Mouse (Mus musculus): ENCODE measurements around the gene Rundc3b. TPM values are rescaled to one million over a fixed set of nuclear protein-coding genes. Genes with fewer than 3 reads are reported as not detected.

Gene Rundc3b
- total and polyA plus RNA-seq, 2 experiments from 2014 or later: 38.5 to 68.0 TPM

DNA sequence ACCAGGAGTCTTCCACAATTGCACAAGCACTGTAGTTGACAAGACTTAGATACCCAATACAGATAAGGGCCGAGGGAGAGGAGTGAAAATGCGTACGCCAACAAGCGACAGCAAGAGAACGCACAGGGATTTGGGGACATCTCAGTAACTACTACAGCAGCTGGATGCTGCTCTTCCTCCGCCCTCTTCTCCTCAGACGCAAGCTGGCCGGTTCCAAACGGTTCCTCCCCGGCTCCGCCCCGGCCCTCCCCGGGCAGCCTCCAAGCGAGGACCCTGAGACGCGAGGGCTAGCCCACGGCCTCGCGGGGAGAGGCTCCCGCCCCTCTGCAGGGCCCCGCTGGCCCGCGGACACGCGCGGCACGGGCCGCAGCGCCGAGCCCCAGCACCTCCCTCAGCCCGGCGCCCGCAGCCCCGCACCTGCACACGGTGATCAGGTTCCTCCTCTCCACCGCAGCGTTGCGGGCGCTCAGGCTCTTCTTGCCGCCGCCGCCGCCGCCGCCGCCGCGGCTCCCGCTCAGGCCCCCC lies 619 bp downstream of the Rundc3b start:
- peak; percentile 78 for ATAC-seq (ENCODE audit: low FRiP score)
- no peaks in the 10 kb centered on the region for H3K36me3 ChIP-seq (ENCODE audit: insufficient read depth, low read length)
- DNase-seq (ENCODE audit: low spot score): peak; percentile 71
- peak overlapping the region; percentile 95 for H3K4me3 ChIP-seq (ENCODE audit: low read depth, low read length)
- peak overlapping the region; percentile 90 for H3K27ac ChIP-seq (ENCODE audit: low read depth, low read length)
- H3K4me2 ChIP-seq (ENCODE audit: low read depth, low read length, poor library complexity, severe bottlenecking): peak overlapping the region; percentile 75
- WGBS: under 1% methylated on average over 31 of the region's 49 CpGs
- H3K9ac ChIP-seq (replicated peaks; ENCODE audit: low read length, poor library complexity, severe bottlenecking): peak overlapping the region; percentile 99
- TF ChIP-seq CTCF (IDR thresholded peaks at IDR 0.05): no peak
- no peaks in the 10 kb centered on the region for H3K4me1 ChIP-seq (ENCODE audit: insufficient read depth, low read length)
- H3K27me3 ChIP-seq (ENCODE audit: insufficient read depth, low read length): no peaks in the 10 kb centered on the region
- no peaks in the 10 kb centered on the region for H3K9me3 ChIP-seq (ENCODE audit: low read length)

DNA sequence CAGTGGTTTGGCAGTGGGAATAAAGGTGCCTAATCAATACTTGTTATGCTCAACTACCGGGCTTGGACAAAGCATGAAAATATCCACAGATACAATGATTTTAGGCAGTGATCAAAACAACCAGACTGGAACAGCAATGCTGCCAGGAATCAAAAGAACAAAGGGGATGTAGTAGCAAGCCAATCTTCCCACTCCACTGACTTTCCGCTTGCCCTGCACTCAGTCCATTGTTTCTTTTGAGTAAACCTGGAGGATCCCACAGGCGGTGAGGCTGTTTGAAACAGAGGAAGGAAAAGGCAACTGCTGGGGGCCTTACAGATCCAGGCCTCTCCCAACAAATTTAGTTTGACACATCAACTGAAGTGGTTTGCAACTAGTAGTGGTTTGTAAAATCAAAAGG lies 51.6 kb downstream of the Rundc3b start:
- ATAC-seq (ENCODE audit: low FRiP score): no peak
- no peak overlapping the region for H3K4me3 ChIP-seq (ENCODE audit: low read depth, low read length)
- H3K4me1 ChIP-seq (ENCODE audit: insufficient read depth, low read length): no peaks in the 10 kb centered on the region
- H3K27ac ChIP-seq (ENCODE audit: low read depth, low read length): no peak overlapping the region
- H3K4me2 ChIP-seq (ENCODE audit: low read depth, low read length, poor library complexity, severe bottlenecking): no peak overlapping the region
- H3K27me3 ChIP-seq (ENCODE audit: insufficient read depth, low read length): no peaks in the 10 kb centered on the region
- H3K9ac ChIP-seq (replicated peaks; ENCODE audit: low read length, poor library complexity, severe bottlenecking): no peak overlapping the region
- no peaks in the 10 kb centered on the region for H3K36me3 ChIP-seq (ENCODE audit: insufficient read depth, low read length)
- 10% methylated on average over 3 of the region's 3 CpGs for WGBS
- H3K9me3 ChIP-seq (ENCODE audit: low read length): no peaks in the 10 kb centered on the region
- TF ChIP-seq CTCF (IDR thresholded peaks at IDR 0.05): no peak
- no peak for DNase-seq (ENCODE audit: low spot score)

DNA sequence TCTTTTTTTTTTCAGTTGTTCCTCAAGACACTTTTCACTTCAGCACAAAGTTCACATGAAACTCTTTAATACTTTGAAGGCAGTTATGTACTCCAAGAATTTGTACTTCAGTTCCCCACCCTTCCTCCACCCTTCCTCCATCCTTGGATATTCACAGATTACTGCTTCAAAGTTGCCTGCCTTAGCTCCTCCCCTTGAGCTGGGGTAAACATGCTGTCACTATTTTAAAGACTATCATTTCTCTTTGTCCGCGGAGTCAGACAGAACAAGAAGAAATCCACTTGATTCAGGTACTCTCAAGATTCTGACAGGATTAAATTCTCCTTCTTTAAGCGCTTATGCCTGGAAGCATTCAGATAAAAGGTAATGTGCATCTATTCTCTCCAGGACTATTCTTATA lies 55.9 kb downstream of the Rundc3b start:
- Histone ChIP-seq H3K4me3 (ENCODE audit: low read depth, low read length) (no peak overlapping the region), H3K9me3 (ENCODE audit: low read length) (no peaks in the 10 kb centered on the region), H3K4me1 (ENCODE audit: insufficient read depth, low read length) (no peaks in the 10 kb centered on the region), H3K9ac (replicated peaks; ENCODE audit: low read length, poor library complexity, severe bottlenecking) (no peak overlapping the region), H3K36me3 (ENCODE audit: insufficient read depth, low read length) (no peaks in the 10 kb centered on the region), H3K27me3 (ENCODE audit: insufficient read depth, low read length) (no peaks in the 10 kb centered on the region), H3K27ac (ENCODE audit: low read depth, low read length) (no peak overlapping the region), H3K4me2 (ENCODE audit: low read depth, low read length, poor library complexity, severe bottlenecking) (no peak overlapping the region)
- no peak for ATAC-seq (ENCODE audit: low FRiP score)
- no peak for DNase-seq (ENCODE audit: low spot score)
- 32% methylated on average over 3 of the region's 3 CpGs for WGBS
- TF ChIP-seq CTCF (IDR thresholded peaks at IDR 0.05): no peak

DNA sequence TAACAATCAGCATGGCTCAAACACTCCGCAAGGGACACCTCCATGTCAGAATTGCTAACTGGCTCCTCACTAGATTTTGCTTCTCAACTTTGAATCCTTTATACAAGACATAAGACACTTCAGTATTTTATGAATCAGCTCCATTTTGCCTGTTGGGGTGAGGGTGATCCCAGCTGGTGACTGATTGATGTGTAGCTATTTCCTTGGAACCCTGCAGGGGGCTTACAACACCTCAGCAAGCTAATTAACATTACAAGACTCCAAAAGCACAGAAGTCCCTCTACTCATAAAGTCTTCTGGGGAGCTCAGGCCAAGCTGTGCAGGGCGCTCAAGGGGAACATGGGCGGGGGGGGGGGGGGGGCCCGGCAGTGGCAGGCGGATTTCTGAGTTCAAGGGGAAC lies 78.2 kb downstream of the Rundc3b start:
- no peak overlapping the region for H3K4me3 ChIP-seq (ENCODE audit: low read depth, low read length)
- no peak overlapping the region for H3K9ac ChIP-seq (replicated peaks; ENCODE audit: low read length, poor library complexity, severe bottlenecking)
- H3K36me3 ChIP-seq (ENCODE audit: insufficient read depth, low read length): no peaks in the 10 kb centered on the region
- H3K4me1 ChIP-seq (ENCODE audit: insufficient read depth, low read length): no peaks in the 10 kb centered on the region
- H3K27me3 ChIP-seq (ENCODE audit: insufficient read depth, low read length): no peaks in the 10 kb centered on the region
- no peaks in the 10 kb centered on the region for H3K9me3 ChIP-seq (ENCODE audit: low read length)
- H3K27ac ChIP-seq (ENCODE audit: low read depth, low read length): no peak overlapping the region
- WGBS: 79% methylated on average over 1 of the region's 5 CpGs
- TF ChIP-seq CTCF (IDR thresholded peaks at IDR 0.05): no peak
- no peak overlapping the region for H3K4me2 ChIP-seq (ENCODE audit: low read depth, low read length, poor library complexity, severe bottlenecking)
- ATAC-seq (ENCODE audit: low FRiP score) (no peak), DNase-seq (ENCODE audit: low spot score) (no peak)

DNA sequence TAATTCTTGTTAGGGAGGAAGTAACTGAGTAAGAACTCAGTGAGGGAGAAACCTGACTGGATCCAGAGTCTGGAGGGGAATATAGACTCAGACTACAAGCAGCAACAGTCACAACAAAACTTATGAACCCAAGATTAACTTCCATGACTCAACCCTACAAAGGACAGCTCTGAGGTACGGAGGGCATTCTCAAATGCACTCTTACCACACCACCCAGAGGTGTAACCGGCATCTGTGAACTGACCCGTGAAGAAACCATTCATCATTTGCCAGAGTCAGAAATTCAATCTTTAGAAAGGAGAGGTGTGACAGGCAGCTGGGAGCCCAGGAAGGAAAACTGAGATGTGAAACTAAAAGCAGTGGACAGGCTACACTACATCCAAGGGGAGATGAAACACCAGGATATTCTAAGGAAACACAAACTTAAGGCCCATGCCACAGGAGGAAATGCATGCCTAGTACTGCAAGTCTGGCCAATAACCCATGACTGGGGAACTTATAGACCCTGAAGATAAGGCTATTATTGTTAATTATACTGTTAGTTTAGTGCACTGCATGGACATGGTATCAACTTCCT lies 80.0 kb downstream of the Rundc3b start:
- Histone ChIP-seq H3K4me3 (ENCODE audit: low read depth, low read length) (no peak overlapping the region), H3K4me2 (ENCODE audit: low read depth, low read length, poor library complexity, severe bottlenecking) (no peak overlapping the region), H3K4me1 (ENCODE audit: insufficient read depth, low read length) (no peaks in the 10 kb centered on the region), H3K27ac (ENCODE audit: low read depth, low read length) (no peak overlapping the region), H3K9me3 (ENCODE audit: low read length) (no peaks in the 10 kb centered on the region), H3K9ac (replicated peaks; ENCODE audit: low read length, poor library complexity, severe bottlenecking) (no peak overlapping the region), H3K27me3 (ENCODE audit: insufficient read depth, low read length) (no peaks in the 10 kb centered on the region), H3K36me3 (ENCODE audit: insufficient read depth, low read length) (no peaks in the 10 kb centered on the region)
- 62% methylated on average over 3 of the region's 3 CpGs for WGBS
- no peak for DNase-seq (ENCODE audit: low spot score)
- no peak for ATAC-seq (ENCODE audit: low FRiP score)
- TF ChIP-seq CTCF (IDR thresholded peaks at IDR 0.05): no peak

DNA sequence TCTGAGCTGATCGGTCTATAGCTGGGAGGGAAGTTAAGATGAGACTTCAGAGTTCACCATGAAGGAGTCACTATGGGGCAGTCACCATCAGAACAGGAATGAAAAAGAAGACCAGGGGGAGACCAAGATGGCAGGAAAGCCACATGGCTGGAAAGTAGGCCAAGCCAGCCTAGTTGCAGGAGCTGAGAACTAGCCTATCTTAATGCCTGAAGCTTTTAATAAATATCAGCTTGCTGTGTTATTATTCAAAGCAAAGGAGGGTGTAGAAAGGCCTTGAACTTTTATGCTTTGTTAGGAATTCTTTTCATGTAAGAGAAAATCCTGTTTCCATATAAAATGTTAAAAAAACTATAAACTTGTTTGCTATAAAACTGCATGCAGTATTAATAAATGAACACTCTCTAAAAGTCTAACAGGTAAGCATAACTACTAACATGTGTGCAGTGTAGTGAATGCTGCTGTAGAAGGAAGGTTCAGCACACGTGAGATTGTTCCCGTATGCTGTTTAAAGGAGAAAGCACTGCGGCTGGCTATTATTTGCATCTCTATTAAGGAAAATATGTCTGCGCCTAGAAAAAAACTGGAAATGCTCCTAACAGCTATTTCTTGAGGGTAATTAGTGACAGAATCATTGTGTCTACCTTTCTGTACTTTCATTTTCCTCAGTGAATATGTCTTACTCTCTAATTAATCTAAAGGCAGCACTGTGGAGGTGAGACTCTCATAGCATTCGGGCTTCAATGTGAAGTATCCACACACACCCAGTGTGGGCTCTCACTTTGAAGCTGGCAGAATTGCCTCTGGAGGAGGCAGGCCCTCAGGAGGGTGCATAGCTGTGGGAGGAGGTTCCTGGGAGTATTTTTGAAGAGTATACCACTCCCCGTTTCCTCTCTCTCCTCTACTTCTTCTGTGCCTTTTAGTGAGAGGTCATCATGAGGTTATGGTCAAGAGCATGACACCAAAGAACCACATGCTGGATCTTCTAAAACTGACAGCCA lies 81.3 kb downstream of the Rundc3b start:
- DNase-seq (ENCODE audit: low spot score) (no peak), ATAC-seq (ENCODE audit: low FRiP score) (no peak)
- Histone ChIP-seq H3K27ac (ENCODE audit: low read depth, low read length) (no peak overlapping the region), H3K36me3 (ENCODE audit: insufficient read depth, low read length) (no peaks in the 10 kb centered on the region), H3K4me3 (ENCODE audit: low read depth, low read length) (no peak overlapping the region), H3K4me1 (ENCODE audit: insufficient read depth, low read length) (no peaks in the 10 kb centered on the region), H3K27me3 (ENCODE audit: insufficient read depth, low read length) (no peaks in the 10 kb centered on the region), H3K9me3 (ENCODE audit: low read length) (no peaks in the 10 kb centered on the region), H3K9ac (replicated peaks; ENCODE audit: low read length, poor library complexity, severe bottlenecking) (no peak overlapping the region), H3K4me2 (ENCODE audit: low read depth, low read length, poor library complexity, severe bottlenecking) (no peak overlapping the region)
- 79% methylated on average over 7 of the region's 7 CpGs for WGBS
- TF ChIP-seq CTCF (IDR thresholded peaks at IDR 0.05): no peak
